Mouse (Mus musculus) cerebellum, postnatal 14 days (tissue): Measurements from ENCODE around the gene Rnf220.
A peak's percentile ranks its signal among the peaks of the same experiment; 100 is the strongest.

ENCODE experiments used
- DNase-seq, 2 experiments: peaks; one replicate each; pipeline ENCODE4 v3.0.0; 2021; ENCODE audit warnings: mixed read lengths in 2 of 2

Rnf220 gene

GRCm38 (mm10) chr4:117487471-117487870 lies 9.4 kb downstream of the Rnf220 start:
- DNase-seq = no peak

GRCm38 (mm10) chr4:117486188-117486587 lies 10.7 kb downstream of the Rnf220 start:
- no peak for DNase-seq

- no peak for DNase-seq
These were observed 11.6 kb downstream of the Rnf220 start for GRCm38 (mm10) chr4:117485045-117485780.

GRCm38 (mm10) chr4:117484256-117485044 lies 12.4 kb downstream of the Rnf220 start:
- DNase-seq = peak; percentile 72 to 75

GRCm38 (mm10) chr4:117483931-117484255 lies 13.0 kb downstream of the Rnf220 start:
- DNase-seq = peak; percentile 53 to 58

- DNase-seq = no peak
These were observed 14.7 kb downstream of the Rnf220 start for GRCm38 (mm10) chr4:117482103-117482502.

- no peak for DNase-seq
These were observed 16.0 kb downstream of the Rnf220 start for GRCm38 (mm10) chr4:117480611-117481445.

GRCm38 (mm10) chr4:117479951-117480350 lies 16.9 kb downstream of the Rnf220 start:
- DNase-seq = no peak

GRCm38 (mm10) chr4:117478101-117478673 lies 18.7 kb downstream of the Rnf220 start:
- peak; percentile 57 to 69 for DNase-seq

- DNase-seq = no peak
These were observed 19.5 kb downstream of the Rnf220 start for GRCm38 (mm10) chr4:117477401-117477800.

GRCm38 (mm10) chr4:117476777-117477176 lies 20.1 kb downstream of the Rnf220 start:
- DNase-seq = no peak

GRCm38 (mm10) chr4:117476355-117476754 lies 20.5 kb downstream of the Rnf220 start:
- no peak for DNase-seq

GRCm38 (mm10) chr4:117473985-117474354 lies 22.9 kb downstream of the Rnf220 start:
- no peak for DNase-seq

- no peak for DNase-seq
These were observed 23.4 kb downstream of the Rnf220 start for GRCm38 (mm10) chr4:117473291-117473984.

GRCm38 (mm10) chr4:117469471-117469870 lies 27.4 kb downstream of the Rnf220 start:
- no peak for DNase-seq

GRCm38 (mm10) chr4:117467936-117468335 lies 28.9 kb downstream of the Rnf220 start:
- DNase-seq = no peak

GRCm38 (mm10) chr4:117449151-117449550 lies 47.7 kb downstream of the Rnf220 start:
- DNase-seq = no peak

- DNase-seq = no peak
These were observed 48.9 kb downstream of the Rnf220 start for GRCm38 (mm10) chr4:117447926-117448325.

GRCm38 (mm10) chr4:117445516-117446207 lies 51.2 kb downstream of the Rnf220 start:
- no peak for DNase-seq

- DNase-seq = no peak
These were observed 57.9 kb downstream of the Rnf220 start for GRCm38 (mm10) chr4:117438919-117439318.

GRCm38 (mm10) chr4:117438064-117438463 lies 58.8 kb downstream of the Rnf220 start:
- DNase-seq = no peak
